Mouse (Mus musculus) olfactory bulb, adult 2 months (tissue): ENCODE data around the gene Grin3b.

Experiments used
- CTCF ChIP-seq: fragments of 200-500 bp; IDR thresholded peaks from 2 replicates; pipeline ENCODE4 v1.5.1; 2012; ENCODE audit warnings: low read depth, mild to moderate bottlenecking, low read length, moderate library complexity; ENCODE audit not compliant: insufficient read depth
- POLR2A ChIP-seq: fragments of 200-500 bp; IDR thresholded peaks from 2 replicates; pipeline ENCODE4 v1.6.1; 2012; ENCODE audit warnings: mild to moderate bottlenecking, low read depth, low read length, moderate library complexity; ENCODE audit not compliant: insufficient read depth

DNA sequence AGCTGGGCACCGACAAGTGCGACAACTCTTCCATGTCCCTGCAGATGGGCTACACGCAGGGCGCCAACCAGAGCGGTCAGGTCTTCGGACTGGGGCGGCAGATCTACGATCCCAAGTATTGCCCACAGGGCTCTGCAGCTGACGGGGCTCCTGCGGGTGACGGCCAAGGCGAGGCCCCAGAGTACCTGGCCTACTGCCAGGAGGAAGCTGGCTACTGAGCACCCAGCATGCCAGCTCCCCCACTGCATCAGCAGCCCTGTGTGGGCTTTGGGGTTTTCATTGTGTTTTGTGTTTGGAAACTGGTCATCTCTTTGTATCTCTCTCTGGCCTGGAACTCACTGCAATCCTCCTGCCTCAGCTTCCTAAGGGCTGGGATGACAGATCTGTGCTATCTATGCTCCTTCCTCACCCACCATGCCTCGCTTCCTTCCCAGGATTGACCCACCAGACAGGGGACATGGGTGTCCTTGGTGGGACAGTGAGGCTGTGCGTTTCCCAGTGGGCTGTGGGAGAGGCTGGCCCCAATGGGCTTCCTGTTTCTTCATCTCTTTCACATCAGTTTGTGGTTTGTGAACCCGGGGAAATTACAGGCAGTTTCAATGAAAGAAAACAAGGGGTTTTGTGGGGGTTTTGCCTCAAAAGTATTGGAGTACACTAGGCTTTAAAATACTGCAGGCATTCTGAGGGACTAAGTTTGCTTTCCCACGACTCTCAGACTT lies 24.0 kb downstream of the Grin3b start:
- TF ChIP-seq CTCF (no peak), POLR2A (no peak)
